Mouse (Mus musculus) stomach, postnatal 0 days (tissue): Measurements from ENCODE around the gene Slc35b1.

Source experiments
- CTCF ChIP-seq: IDR thresholded peaks from 2 replicates; pipeline ENCODE4 v1.5.1; 2016; ENCODE audit warnings: antibody characterized with exemption, low read depth, mild to moderate bottlenecking, moderate library complexity
- EP300 ChIP-seq: optimal IDR thresholded peaks from 2 replicates; pipeline ENCODE3; 2016; ENCODE audit warnings: antibody characterized with exemption

- no peak for TF ChIP-seq CTCF
- TF ChIP-seq EP300 = no peak
Measured at GRCm38 (mm10) chr11:95393500-95393816, 9.0 kb downstream of the Slc35b1 start.
